ENCODE assay signal across 25 mouse cellular contexts in the genomic region with DNA sequence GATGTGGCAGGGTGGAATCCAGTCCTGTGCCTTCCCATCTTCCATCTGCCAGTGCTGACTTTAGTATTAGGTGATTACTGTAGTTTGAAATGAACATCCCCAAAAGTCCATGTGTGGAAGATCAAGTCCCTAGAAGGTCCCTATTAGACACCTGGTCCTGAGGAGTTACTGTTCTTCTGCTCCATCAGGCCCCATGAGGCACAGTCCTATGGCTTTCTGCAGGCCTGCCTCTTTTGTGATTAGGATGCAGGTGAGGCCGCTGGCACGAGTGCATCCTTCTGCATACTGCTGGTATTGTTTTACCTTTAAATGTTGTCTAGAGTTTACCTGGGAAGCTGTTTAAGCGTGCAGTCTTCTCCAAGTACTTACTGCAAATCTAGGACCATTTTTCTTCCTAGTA. TPM values are rescaled to one million over a fixed set of nuclear protein-coding genes. Genes with fewer than 3 reads are reported as not detected.
A peak's percentile ranks its signal among the peaks of the same experiment; 100 is the strongest.
DNase-seq lines count a peak whose midpoint lies in the region; ATAC-seq and TF ChIP-seq lines count a peak whose summit lies in the region.
"Had no signal": no experiment of that assay in that cellular context is flagged by ENCODE, and none has a peak within 500 bp of the region (broad histone marks: within the 10 kb centered on the region; RNA-seq: fewer than 3 reads in every experiment).

No protein-coding gene starts in this region.

- TF ChIP-seq EP300 in liver, postnatal 0 days (IDR thresholded peaks at IDR 0.05; ENCODE audit: low read depth) = no peak

- no peak overlapping the region for H3K27ac ChIP-seq in forebrain, embryonic 11.5 days (ENCODE audit: low read depth, low read length)
- H3K27ac ChIP-seq in forebrain, embryonic 14.5 days (ENCODE audit: low read depth, low read length) = no peak overlapping the region
- 0 out of 2 replicates have a peak overlapping the region, but pooled peaks have one; percentile 7 for H3K27ac ChIP-seq in hindbrain, embryonic 14.5 days
- H3K27ac ChIP-seq in hindbrain, embryonic 10.5 days = no peak overlapping the region
- H3K27ac ChIP-seq in liver, postnatal 0 days (ENCODE audit: low read depth) = no peak overlapping the region
- H3K27ac ChIP-seq: embryonic facial prominence, embryonic 10.5 days; embryonic facial prominence, embryonic 13.5 days; forebrain, embryonic 13.5 days; gastrocnemius, adult 2 months; hindbrain, embryonic 15.5 days had no signal

- ATAC-seq in forebrain, embryonic 11.5 days (replicated peaks; ENCODE audit: low FRiP score) = no peak
- no peak for ATAC-seq in forebrain, embryonic 14.5 days
- no peak for ATAC-seq in hindbrain, embryonic 14.5 days (ENCODE audit: low FRiP score)
- ATAC-seq in liver, postnatal 0 days = no peak
- ATAC-seq: activated CD4-positive, CD25-positive, alpha-beta regulatory T cell, adult 4 months; forebrain, embryonic 13.5 days; forebrain, postnatal 0 days had no signal

- DNase-seq in forebrain, embryonic 11.5 days (ENCODE audit: low spot score) = peak; percentile 31
- no peak for DNase-seq in forebrain, embryonic 14.5 days (ENCODE audit: low spot score)
- DNase-seq in hindbrain, embryonic 14.5 days (ENCODE audit: low spot score) = no peak
- DNase-seq in hindbrain, embryonic 10.5 days (ENCODE audit: low spot score) = no peak
- DNase-seq in testis, postnatal 10 days (ENCODE audit: low spot score) = peak; percentile 24
- no peak for DNase-seq in testis, postnatal 14 days (ENCODE audit: low spot score)
- no peak for DNase-seq in liver, postnatal 0 days
- DNase-seq: adrenal gland, adult 8-10 months; adrenal gland, postnatal 25 days; cerebellum, adult 11-12 months; cerebellum, adult 8-10 months; cerebellum, postnatal 10 days; cerebellum, postnatal 36 days; embryo, embryonic 11 days; forebrain, postnatal 0 days; gastrocnemius, adult 2 months; gastrocnemius, postnatal 14 days; heart, adult 18-20 months; heart, postnatal 36 days had no signal

- no peak overlapping the region for H3K4me3 ChIP-seq in forebrain, embryonic 11.5 days (ENCODE audit: low read depth, low read length)
- no peak overlapping the region for H3K4me3 ChIP-seq in forebrain, embryonic 14.5 days (ENCODE audit: low read depth, low read length)
- H3K4me3 ChIP-seq in hindbrain, embryonic 14.5 days (replicated peaks; ENCODE audit: low read length) = no peak overlapping the region
- H3K4me3 ChIP-seq in hindbrain, embryonic 10.5 days = no peak overlapping the region
- H3K4me3 ChIP-seq in liver, postnatal 0 days (ENCODE audit: low read depth, low read length) = no peak overlapping the region
- H3K4me3 ChIP-seq: embryonic facial prominence, embryonic 10.5 days; embryonic facial prominence, embryonic 13.5 days; erythroblast, embryonic 14.5 days; forebrain, embryonic 13.5 days; gastrocnemius, adult 2 months; hindbrain, embryonic 15.5 days had no signal

- no peaks in the 10 kb centered on the region for H3K4me1 ChIP-seq in forebrain, embryonic 11.5 days (replicated peaks; ENCODE audit: control insufficient read depth, insufficient read depth, low read length)
- no peaks in the 10 kb centered on the region for H3K4me1 ChIP-seq in forebrain, embryonic 14.5 days (ENCODE audit: control insufficient read depth, insufficient read depth, low read length)
- peaks cover 15% of the 10 kb centered on the region; the same call in 1 of the 2 replicates for H3K4me1 ChIP-seq in hindbrain, embryonic 14.5 days (replicated peaks; ENCODE audit: control insufficient read depth, insufficient read depth, low read length)
- 0 out of 2 replicates have a peak, but pooled peaks cover 3% of the 10 kb centered on the region for H3K4me1 ChIP-seq in hindbrain, embryonic 10.5 days (replicated peaks)
- H3K4me1 ChIP-seq in liver, postnatal 0 days (ENCODE audit: insufficient read depth) = no peaks in the 10 kb centered on the region
- H3K4me1 ChIP-seq: forebrain, embryonic 13.5 days had no signal

- no peak overlapping the region for H3K9ac ChIP-seq in forebrain, embryonic 11.5 days (ENCODE audit: low read length)
- H3K9ac ChIP-seq in forebrain, embryonic 14.5 days (ENCODE audit: low read length) = no peak overlapping the region
- H3K9ac ChIP-seq in hindbrain, embryonic 14.5 days = no peak overlapping the region
- H3K9ac ChIP-seq in liver, postnatal 0 days (replicated peaks) = no peak overlapping the region
- H3K9ac ChIP-seq: embryonic facial prominence, embryonic 13.5 days; forebrain, embryonic 13.5 days; forebrain, postnatal 0 days; hindbrain, embryonic 15.5 days had no signal

- H3K4me2 ChIP-seq in forebrain, embryonic 11.5 days (ENCODE audit: low read depth, low read length, severe bottlenecking) = no peak overlapping the region
- no peak overlapping the region for H3K4me2 ChIP-seq in forebrain, embryonic 14.5 days (ENCODE audit: low read length)
- no peak overlapping the region for H3K4me2 ChIP-seq in hindbrain, embryonic 14.5 days (replicated peaks)
- H3K4me2 ChIP-seq in liver, postnatal 0 days (ENCODE audit: low read depth, low read length) = no peak overlapping the region
- H3K4me2 ChIP-seq: embryonic facial prominence, embryonic 13.5 days; forebrain, embryonic 13.5 days; hindbrain, embryonic 15.5 days had no signal

- no peak for TF ChIP-seq CTCF in liver, postnatal 0 days (IDR thresholded peaks at IDR 0.05; ENCODE audit: low read depth)

- no peaks in the 10 kb centered on the region for H3K36me3 ChIP-seq in forebrain, embryonic 11.5 days (ENCODE audit: control insufficient read depth, insufficient read depth, low read length)
- H3K36me3 ChIP-seq in forebrain, embryonic 14.5 days (ENCODE audit: control insufficient read depth, insufficient read depth, low read length) = no peaks in the 10 kb centered on the region
- no peaks in the 10 kb centered on the region for H3K36me3 ChIP-seq in hindbrain, embryonic 14.5 days (replicated peaks; ENCODE audit: control insufficient read depth, insufficient read depth)
- no peaks in the 10 kb centered on the region for H3K36me3 ChIP-seq in hindbrain, embryonic 10.5 days
- no peaks in the 10 kb centered on the region for H3K36me3 ChIP-seq in liver, postnatal 0 days (replicated peaks; ENCODE audit: insufficient read depth, low read length)
- H3K36me3 ChIP-seq: embryonic facial prominence, embryonic 10.5 days; embryonic facial prominence, embryonic 13.5 days; hindbrain, embryonic 15.5 days had no signal

- no peaks in the 10 kb centered on the region for H3K9me3 ChIP-seq in forebrain, embryonic 11.5 days (ENCODE audit: control insufficient read depth, low read length)
- H3K9me3 ChIP-seq in forebrain, embryonic 14.5 days (replicated peaks; ENCODE audit: control insufficient read depth, low read length) = no peaks in the 10 kb centered on the region
- no peaks in the 10 kb centered on the region for H3K9me3 ChIP-seq in hindbrain, embryonic 14.5 days (ENCODE audit: control insufficient read depth, low read length)
- H3K9me3 ChIP-seq in hindbrain, embryonic 10.5 days = no peaks in the 10 kb centered on the region
- H3K9me3 ChIP-seq in liver, postnatal 0 days (ENCODE audit: low read length) = no peaks in the 10 kb centered on the region
- H3K9me3 ChIP-seq: embryonic facial prominence, embryonic 10.5 days; embryonic facial prominence, embryonic 13.5 days; forebrain, embryonic 13.5 days; hindbrain, embryonic 15.5 days had no signal

- 85% methylated on average over 3 of the region's 3 CpGs for WGBS in forebrain, embryonic 11.5 days
- WGBS in forebrain, embryonic 14.5 days = 91% methylated on average over 3 of the region's 3 CpGs
- WGBS in hindbrain, embryonic 14.5 days = 89% methylated on average over 3 of the region's 3 CpGs
- 82% methylated on average over 3 of the region's 3 CpGs for WGBS in hindbrain, embryonic 10.5 days
- WGBS in liver, postnatal 0 days (ENCODE audit: insufficient replicate concordance) = 66% methylated on average over 3 of the region's 3 CpGs

- H3K27me3 ChIP-seq in forebrain, embryonic 11.5 days (ENCODE audit: control insufficient read depth, insufficient read depth, low read length) = no peaks in the 10 kb centered on the region
- no peaks in the 10 kb centered on the region for H3K27me3 ChIP-seq in forebrain, embryonic 14.5 days (replicated peaks; ENCODE audit: control insufficient read depth, insufficient read depth, low read length)
- no peaks in the 10 kb centered on the region for H3K27me3 ChIP-seq in hindbrain, embryonic 14.5 days (ENCODE audit: control insufficient read depth, insufficient read depth, low read length)
- H3K27me3 ChIP-seq in hindbrain, embryonic 10.5 days (ENCODE audit: insufficient read depth, poor library complexity, severe bottlenecking) = no peaks in the 10 kb centered on the region
- H3K27me3 ChIP-seq in liver, postnatal 0 days (ENCODE audit: insufficient read depth, low read length) = no peaks in the 10 kb centered on the region
- H3K27me3 ChIP-seq: embryonic facial prominence, embryonic 13.5 days; forebrain, embryonic 13.5 days; hindbrain, embryonic 15.5 days had no signal

RNA-seq across cellular contexts. Expression of gene Mgmt, which starts 21.6 kb away (rescaled TPM):
- 3.4 and 4.0 TPM in 2 replicates for polyA plus RNA-seq in forebrain, embryonic 11.5 days (2014; fragmentation: Nextera tagmentation; extraction: Ambion mirVana)
- 1.5 and 1.6 TPM in 2 replicates for polyA plus RNA-seq in forebrain, embryonic 14.5 days (2014; fragmentation: Nextera tagmentation; extraction: Ambion mirVana)
- 1.5 and 1.8 TPM in 2 replicates for polyA plus RNA-seq in hindbrain, embryonic 14.5 days (2014; fragmentation: Nextera tagmentation; extraction: Ambion mirVana)
- polyA plus RNA-seq in hindbrain, embryonic 10.5 days (2016; fragmentation: Nextera tagmentation; extraction: Ambion mirVana) = 4.8 and 5.5 TPM in 2 replicates
- polyA plus RNA-seq in liver, postnatal 0 days (2015; fragmentation: Nextera tagmentation; extraction: Ambion mirVana) = 2.6 and 3.0 TPM in 2 replicates

Comparison
In these comparisons a context has a peak if more than half of its experiments do, and no peak if none do; other contexts are left out.
1. DNase-seq: peak in forebrain, embryonic 11.5 days (single experiment) and testis, postnatal 10 days (single experiment); none in forebrain, embryonic 14.5 days (single experiment), hindbrain, embryonic 14.5 days (single experiment), hindbrain, embryonic 10.5 days (single experiment), testis, postnatal 14 days (single experiment) and liver, postnatal 0 days (single experiment).